Mouse (Mus musculus): ENCODE results near the gene Ptov1. TPM values are rescaled to one million over a fixed set of nuclear protein-coding genes. Genes with fewer than 3 reads are reported as not detected.

Gene Ptov1
- polyA plus RNA-seq, 1 experiment = 298 TPM

DNA sequence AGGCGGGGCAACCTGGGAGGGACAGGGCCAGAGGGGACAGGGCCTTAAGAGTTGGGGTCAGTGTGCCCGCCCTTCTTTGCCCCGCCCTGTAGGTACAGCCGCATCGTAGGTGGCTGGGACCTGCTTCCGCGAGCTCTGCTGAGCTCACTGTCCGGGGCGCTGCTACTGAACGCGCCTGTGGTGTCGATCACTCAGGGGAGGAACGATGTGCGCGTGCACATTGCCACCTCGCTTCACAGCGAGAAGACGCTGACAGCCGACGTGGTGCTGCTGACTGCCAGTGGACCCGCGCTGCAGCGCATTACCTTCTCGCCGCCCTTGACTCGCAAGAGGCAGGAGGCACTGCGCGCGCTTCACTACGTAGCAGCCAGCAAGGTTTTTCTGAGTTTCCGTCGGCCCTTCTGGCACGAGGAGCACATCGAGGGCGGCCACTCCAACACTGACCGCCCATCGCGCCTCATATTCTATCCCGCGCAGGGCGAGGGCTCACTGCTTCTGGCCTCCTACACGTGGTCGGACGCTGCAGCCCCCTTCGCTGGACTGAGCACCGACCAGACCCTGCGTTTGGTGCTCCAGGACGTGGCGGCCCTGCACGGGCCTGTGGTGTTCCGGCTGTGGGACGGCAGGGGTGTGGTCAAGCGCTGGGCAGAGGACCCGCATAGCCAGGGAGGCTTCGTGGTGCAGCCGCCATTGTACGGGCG is 29.9 kb downstream of the Ptov1 start:
- Histone ChIP-seq H3K36me3 (ENCODE audit: control insufficient read depth, insufficient read depth) (no peaks in the 10 kb centered on the region), H3ac (ENCODE audit: control insufficient read depth, insufficient read length) (no peak overlapping the region), H3K27me3 (ENCODE audit: control insufficient read depth, insufficient read depth, insufficient read length) (no peaks in the 10 kb centered on the region), H3K4me2 (ENCODE audit: low read depth) (no peak overlapping the region), H3K79me2 (ENCODE audit: control insufficient read depth, insufficient read depth) (no peaks in the 10 kb centered on the region), H3K4me3 (no peak overlapping the region)
- TF ChIP-seq POLR2A (IDR thresholded peaks at IDR 0.05; ENCODE audit: insufficient read length, low read depth) (peak; percentile 24), E2F4 (IDR thresholded peaks at IDR 0.05; ENCODE audit: insufficient read depth) (no peak), POLR2AphosphoS2 (IDR thresholded peaks at IDR 0.05; ENCODE audit: insufficient read length, low read depth) (peak; percentile 67)

DNA sequence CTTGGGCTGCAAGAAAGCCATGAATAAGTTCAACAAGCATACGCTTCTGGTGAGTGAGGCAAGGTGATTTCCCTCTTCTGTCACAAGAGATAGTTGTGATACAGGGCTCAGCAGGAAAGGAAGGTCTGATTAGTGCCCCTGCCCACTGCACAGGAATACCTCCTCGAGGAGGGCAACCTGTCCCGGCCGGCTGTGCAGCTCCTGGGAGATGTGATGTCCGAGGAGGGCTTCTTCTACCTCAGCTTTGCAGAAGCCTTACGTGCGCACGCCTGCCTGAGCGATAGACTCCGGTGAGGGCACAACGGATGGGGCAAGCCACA is 30.5 kb downstream of the Ptov1 start:
- H3K27me3 ChIP-seq (ENCODE audit: control insufficient read depth, insufficient read depth, insufficient read length) = no peaks in the 10 kb centered on the region
- no peak overlapping the region for H3ac ChIP-seq (ENCODE audit: control insufficient read depth, insufficient read length)
- no peak overlapping the region for H3K4me3 ChIP-seq

DNA sequence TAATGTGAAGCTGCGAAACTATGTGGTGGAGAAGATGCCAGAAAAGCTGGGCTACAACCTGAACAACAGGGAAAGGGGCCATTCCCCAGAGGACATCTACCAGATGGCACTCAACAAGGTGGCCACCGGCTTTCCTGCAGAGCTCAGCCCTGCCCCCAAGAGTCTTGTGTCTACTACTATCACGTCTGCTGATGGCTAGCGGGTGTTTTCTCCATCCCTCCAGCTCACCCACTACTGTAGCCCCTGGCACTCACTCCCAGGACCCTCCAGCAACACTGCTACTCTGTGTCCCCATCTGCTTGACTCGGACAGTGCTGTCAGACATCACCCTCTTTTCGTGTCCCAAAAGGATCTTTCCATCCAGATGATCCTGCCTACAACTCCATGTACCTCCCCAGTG is 31.5 kb downstream of the Ptov1 start:
- Histone ChIP-seq H3K27me3 (ENCODE audit: control insufficient read depth, insufficient read depth, insufficient read length) (no peaks in the 10 kb centered on the region), H3K4me3 (no peak overlapping the region), H3K36me3 (ENCODE audit: control insufficient read depth, insufficient read depth) (no peaks in the 10 kb centered on the region), H3K4me2 (ENCODE audit: low read depth) (no peak overlapping the region), H3K79me2 (ENCODE audit: control insufficient read depth, insufficient read depth) (no peaks in the 10 kb centered on the region), H3ac (ENCODE audit: control insufficient read depth, insufficient read length) (no peak overlapping the region)
- TF ChIP-seq POLR2AphosphoS2 (IDR thresholded peaks at IDR 0.05; ENCODE audit: insufficient read length, low read depth) (peak; percentile 70), MYOG (IDR thresholded peaks at IDR 0.05; ENCODE audit: control insufficient read depth in 1 of 3, insufficient read depth in 1 of 3, insufficient read length in 2 of 3, low read depth in 2 of 3) (no peak), REST (IDR thresholded peaks at IDR 0.05; ENCODE audit: insufficient read depth, insufficient read length) (no peak), TCF12 (IDR thresholded peaks at IDR 0.05; ENCODE audit: insufficient read depth, poor library complexity, severe bottlenecking) (no peak), E2F4 (IDR thresholded peaks at IDR 0.05; ENCODE audit: insufficient read depth) (no peak), CEBPB (IDR thresholded peaks at IDR 0.05; ENCODE audit: insufficient read depth, poor library complexity, severe bottlenecking) (no peak)

More for the DNA sequence above, 30.5 kb downstream of the Ptov1 start:
- no peaks in the 10 kb centered on the region for H3K36me3 ChIP-seq (ENCODE audit: control insufficient read depth, insufficient read depth)
- H3K4me2 ChIP-seq (ENCODE audit: low read depth) = no peak overlapping the region
- H3K79me2 ChIP-seq (ENCODE audit: control insufficient read depth, insufficient read depth) = no peaks in the 10 kb centered on the region
- TF ChIP-seq POLR2AphosphoS2 (IDR thresholded peaks at IDR 0.05; ENCODE audit: insufficient read length, low read depth) (no peak), E2F4 (IDR thresholded peaks at IDR 0.05; ENCODE audit: insufficient read depth) (no peak), REST (IDR thresholded peaks at IDR 0.05; ENCODE audit: insufficient read depth, insufficient read length) (no peak), MYOD1 (IDR thresholded peaks at IDR 0.05; ENCODE audit: control insufficient read depth in 1 of 3, insufficient read length in 2 of 3, low read depth in 2 of 3) (no peak), TCF3 (IDR thresholded peaks at IDR 0.05; ENCODE audit: insufficient read length, low read depth) (no peak), TCF12 (IDR thresholded peaks at IDR 0.05; ENCODE audit: insufficient read depth, poor library complexity, severe bottlenecking) (no peak), MAX (IDR thresholded peaks at IDR 0.05; ENCODE audit: low read depth) (no peak), SRF (IDR thresholded peaks at IDR 0.05; ENCODE audit: control insufficient read depth, insufficient read length, low read depth) (no peak), CEBPB (IDR thresholded peaks at IDR 0.05; ENCODE audit: insufficient read depth, poor library complexity, severe bottlenecking) (no peak), USF1 (IDR thresholded peaks at IDR 0.05; ENCODE audit: low read depth) (no peak), POLR2A (IDR thresholded peaks at IDR 0.05; ENCODE audit: insufficient read length, low read depth) (no peak), MYOG (IDR thresholded peaks at IDR 0.05; ENCODE audit: control insufficient read depth in 1 of 3, insufficient read depth in 1 of 3, insufficient read length in 2 of 3, low read depth in 2 of 3) (no peak)

DNA sequence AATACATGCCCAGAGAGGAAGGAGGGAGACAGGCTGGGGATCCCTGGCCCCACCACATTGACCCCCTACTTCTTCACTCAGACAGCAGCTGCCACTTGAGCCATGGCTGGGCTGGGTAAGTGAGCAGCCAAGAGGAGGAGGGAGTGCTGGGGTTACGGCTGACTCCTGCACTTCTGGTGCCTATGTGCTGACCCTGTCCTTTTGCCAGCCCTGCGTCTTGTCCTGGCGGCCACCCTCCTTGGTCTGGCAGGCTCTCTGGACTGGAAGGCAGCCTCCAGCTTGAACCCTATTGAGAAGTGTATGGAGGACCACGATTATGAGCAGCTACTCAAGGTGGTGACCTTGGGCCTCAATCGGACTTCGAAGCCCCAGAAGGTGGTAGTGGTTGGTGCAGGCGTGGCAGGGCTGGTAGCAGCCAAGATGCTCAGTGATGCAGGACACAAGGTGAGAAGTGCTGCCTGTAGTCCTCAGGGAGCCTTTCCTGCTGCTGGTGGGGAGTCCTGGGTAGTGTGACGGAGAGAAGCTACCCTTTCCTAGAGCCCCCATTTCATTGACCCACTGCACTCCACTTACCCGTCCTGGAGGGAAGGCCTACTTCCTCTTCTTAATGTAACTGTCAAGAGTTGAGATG is 33.0 kb downstream of the Ptov1 start:
- Histone ChIP-seq H3K79me2 (ENCODE audit: control insufficient read depth, insufficient read depth) (peaks cover 2% of the 10 kb centered on the region), H3K4me2 (ENCODE audit: low read depth) (no peak overlapping the region)
- peak; percentile 62 for TF ChIP-seq POLR2AphosphoS2 (IDR thresholded peaks at IDR 0.05; ENCODE audit: insufficient read length, low read depth)
- no peak for TF ChIP-seq MYOG (IDR thresholded peaks at IDR 0.05; ENCODE audit: control insufficient read depth in 1 of 3, insufficient read depth in 1 of 3, insufficient read length in 2 of 3, low read depth in 2 of 3)
- TF ChIP-seq MYOD1 (IDR thresholded peaks at IDR 0.05; ENCODE audit: control insufficient read depth in 1 of 3, insufficient read length in 2 of 3, low read depth in 2 of 3) = no peak

DNA sequence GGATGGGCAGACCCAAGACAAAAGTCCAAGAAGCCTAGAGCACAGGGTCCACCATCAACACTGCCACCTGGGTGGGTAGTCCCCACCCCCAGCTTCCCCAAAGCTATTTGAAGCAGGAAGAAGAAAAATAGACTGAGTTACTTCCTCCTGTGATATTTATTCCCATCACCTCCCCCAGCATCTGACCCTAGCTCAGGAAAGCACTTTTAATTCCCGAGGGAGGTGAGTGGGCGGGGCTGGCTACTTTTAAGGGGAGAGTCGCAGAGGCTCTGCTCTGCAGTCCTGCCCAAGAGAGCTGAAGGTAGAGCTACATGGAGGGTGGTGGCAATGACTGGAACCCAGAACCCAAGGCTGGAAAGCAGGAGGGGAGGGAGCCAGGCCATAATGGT is 33.6 kb downstream of the Ptov1 start:
- Histone ChIP-seq H3K79me2 (ENCODE audit: control insufficient read depth, insufficient read depth) (peaks cover 6% of the 10 kb centered on the region), H3K27me3 (ENCODE audit: control insufficient read depth, insufficient read depth, insufficient read length) (no peaks in the 10 kb centered on the region), H3K36me3 (ENCODE audit: control insufficient read depth, insufficient read depth) (peaks cover 9% of the 10 kb centered on the region), H3K4me2 (ENCODE audit: low read depth) (no peak overlapping the region), H3K4me3 (no peak overlapping the region), H3ac (ENCODE audit: control insufficient read depth, insufficient read length) (no peak overlapping the region)
- no peak for TF ChIP-seq SRF (IDR thresholded peaks at IDR 0.05; ENCODE audit: control insufficient read depth, insufficient read length, low read depth)
- no peak for TF ChIP-seq POLR2AphosphoS2 (IDR thresholded peaks at IDR 0.05; ENCODE audit: insufficient read length, low read depth)
- TF ChIP-seq MAX (IDR thresholded peaks at IDR 0.05; ENCODE audit: low read depth) = no peak

More for the DNA sequence above, 33.0 kb downstream of the Ptov1 start:
- H3ac ChIP-seq (ENCODE audit: control insufficient read depth, insufficient read length) = no peak overlapping the region
- peaks cover 4% of the 10 kb centered on the region for H3K36me3 ChIP-seq (ENCODE audit: control insufficient read depth, insufficient read depth)
- H3K4me3 ChIP-seq = no peak overlapping the region
- no peaks in the 10 kb centered on the region for H3K27me3 ChIP-seq (ENCODE audit: control insufficient read depth, insufficient read depth, insufficient read length)

Measured in myocyte (in vitro differentiated cells).